Mouse (Mus musculus): ENCODE measurements at regions not wholly inside any gene's neighbourhood (a gene's known extent, or its start where the extent isn't known, plus 50 kb on each side); places are given as distances from the start of the nearest gene placed in this dataset.

DNA sequence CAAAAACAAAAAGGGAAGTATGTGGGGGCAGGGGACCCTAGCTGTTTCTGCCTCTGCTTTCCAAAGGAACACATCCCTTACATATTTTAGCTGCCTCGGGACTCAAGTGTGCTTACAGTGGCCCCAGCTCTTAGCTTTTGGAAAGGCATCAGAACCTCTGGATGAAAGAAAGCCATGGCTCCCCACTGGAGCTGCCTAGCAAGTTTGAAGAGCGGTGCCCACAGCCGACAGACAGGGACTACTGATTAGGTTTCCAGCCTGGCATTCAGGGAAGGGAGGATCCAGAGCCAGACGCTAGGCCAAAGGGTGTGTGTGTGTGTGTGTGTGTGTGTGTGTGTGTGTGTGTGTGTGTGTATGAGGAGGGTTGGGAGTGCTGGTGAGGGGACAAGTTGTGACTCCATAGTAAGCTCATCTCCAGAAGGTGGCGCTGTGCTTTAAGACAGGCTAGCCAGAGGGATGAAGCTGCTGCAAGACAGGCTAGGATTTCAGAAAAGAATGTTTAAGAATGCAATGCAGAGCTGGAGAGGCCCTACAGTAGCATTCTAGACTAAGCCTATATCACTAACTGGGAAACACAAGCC is 318.9 kb downstream of the Mycn start:
- DNase-seq (ENCODE audit: low spot score) = peak; percentile 61

DNA sequence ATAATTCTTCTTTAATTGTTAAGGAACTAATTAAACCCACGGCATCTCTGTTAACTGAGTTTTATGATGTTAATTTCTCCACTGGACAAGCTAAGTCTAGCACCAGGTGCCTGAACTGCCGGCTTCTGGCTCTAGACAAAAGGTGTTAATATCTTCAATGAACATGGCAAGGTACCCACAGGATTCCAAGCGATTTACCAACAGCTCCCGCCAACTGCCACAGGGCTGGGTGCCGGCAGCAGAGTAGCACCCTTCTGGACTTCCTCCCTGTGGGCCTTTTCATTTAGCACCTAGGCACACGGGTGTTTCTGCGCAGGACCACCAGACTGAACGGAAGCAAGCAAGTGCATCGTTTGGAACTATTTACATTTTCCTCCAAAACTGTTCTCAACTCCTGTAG is 320.2 kb downstream of the Mycn start:
- DNase-seq (ENCODE audit: low spot score) = no peak

DNA sequence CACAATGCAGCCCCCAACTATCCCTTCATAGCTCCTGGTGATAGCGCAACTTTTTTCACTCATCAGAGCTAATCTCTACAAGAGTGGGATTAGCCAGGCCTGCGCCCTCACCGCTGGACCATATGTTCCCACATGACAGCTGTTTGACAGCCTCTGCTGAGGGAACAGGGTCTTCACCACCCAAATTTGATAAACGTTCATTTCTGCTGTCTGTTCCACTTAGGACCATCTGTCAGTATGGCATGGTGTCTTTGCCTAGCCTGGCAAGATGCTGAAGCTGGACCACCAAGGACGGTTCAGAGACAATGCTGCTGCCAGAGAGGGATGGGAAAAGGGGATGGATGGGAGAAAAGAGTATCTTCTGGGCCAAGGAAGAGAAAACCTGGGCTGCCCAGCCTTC is 321.4 kb downstream of the Mycn start:
- DNase-seq (ENCODE audit: low spot score) = no peak

DNA sequence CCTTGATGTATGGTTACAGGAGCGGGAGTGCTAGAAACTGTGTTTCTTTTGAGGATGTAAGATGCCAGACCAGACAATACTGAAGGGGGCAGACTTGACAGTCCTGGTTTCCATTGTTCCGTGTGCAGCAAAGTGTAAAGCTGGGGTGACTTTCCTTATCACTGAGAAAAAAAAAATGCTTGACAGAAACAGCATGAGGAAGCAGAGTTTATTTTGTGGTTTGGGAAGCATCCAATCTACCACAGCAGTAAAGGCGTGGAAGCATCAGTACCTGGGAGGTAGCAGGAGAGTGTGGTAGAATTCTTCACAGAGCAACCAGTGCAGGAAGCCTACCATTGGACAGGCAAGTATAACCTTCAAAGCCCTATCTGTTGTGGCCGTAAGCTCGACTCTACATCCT is 322.3 kb downstream of the Mycn start:
- no peak for DNase-seq (ENCODE audit: low spot score)

DNA sequence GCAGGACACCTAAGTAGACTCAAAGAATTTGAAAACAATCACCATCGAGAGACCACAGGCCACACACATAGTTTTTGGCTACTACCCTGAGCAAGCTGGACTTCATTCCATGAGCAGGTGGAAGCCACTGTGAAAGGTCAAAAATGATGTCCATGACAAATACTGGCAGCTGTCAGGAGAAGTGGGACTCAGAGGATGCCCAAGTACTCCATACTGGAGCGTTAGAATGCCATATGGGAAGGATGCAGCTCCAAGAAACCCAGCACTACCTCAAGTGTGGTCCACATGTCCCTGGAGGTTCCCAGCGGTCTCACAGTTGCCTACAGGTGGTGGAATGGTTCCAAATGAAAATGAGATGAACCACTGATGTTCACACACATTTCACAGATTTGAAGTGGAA is 329.2 kb downstream of the Mycn start:
- no peak for DNase-seq (ENCODE audit: low spot score)

DNA sequence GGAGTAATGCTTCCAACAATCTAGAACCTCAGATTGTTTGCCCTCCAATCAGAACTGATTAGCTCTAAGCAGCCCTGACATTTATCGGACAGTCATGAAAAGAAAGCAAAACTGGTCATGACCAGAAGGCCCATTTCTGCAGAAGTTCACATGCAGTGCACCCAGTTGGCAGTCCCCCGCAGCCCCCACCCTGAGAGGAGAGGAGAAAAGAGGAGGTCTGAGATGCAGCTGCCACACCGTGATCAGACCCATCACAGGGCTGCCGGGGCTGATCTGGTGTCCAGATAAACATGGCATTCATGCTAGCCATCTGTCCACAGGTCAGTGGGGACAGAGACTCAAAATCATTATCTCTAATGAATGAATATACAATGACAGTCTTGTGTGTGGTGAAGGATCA is 330.9 kb downstream of the Mycn start:
- DNase-seq (ENCODE audit: low spot score) = no peak

DNA sequence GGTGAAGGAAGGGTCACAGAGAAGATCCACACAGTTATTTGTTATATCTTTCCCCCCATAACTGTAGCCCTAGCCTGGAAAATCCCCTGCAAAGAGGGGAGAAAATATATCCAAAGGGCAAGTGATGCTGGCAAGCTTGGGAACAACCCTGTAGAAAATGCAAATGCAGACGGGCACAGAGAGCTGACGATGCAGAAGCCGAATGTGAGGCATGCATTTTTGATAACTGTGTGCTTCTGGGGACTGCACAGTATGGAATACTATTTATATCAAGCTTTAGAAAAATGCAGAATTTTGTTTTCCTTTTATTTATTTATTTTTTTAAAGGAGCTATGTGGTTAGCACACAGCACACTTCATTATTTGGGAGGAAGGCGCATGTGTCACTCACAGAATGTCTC is 333.7 kb downstream of the Mycn start:
- no peak for DNase-seq (ENCODE audit: low spot score)

DNA sequence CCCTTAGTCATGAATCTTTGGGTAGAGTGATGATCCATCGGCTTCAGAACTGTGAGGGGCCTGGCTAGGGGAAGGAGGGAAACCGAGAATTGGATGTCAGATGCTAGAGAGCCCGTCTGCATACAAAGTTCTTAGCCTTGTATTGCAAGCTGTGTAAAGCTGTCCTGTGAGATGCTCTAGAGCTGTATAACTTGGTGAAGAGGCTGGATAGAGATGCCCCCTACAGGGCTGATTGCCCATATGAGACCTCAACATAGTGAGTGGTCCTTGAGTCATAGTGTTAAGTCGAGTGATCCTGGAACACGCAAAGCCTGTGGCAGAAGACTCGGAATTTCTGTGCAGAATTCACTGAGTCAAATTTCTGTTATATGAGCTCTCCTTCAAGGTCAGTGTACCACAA is 334.8 kb downstream of the Mycn start:
- no peak for DNase-seq (ENCODE audit: low spot score)

DNA sequence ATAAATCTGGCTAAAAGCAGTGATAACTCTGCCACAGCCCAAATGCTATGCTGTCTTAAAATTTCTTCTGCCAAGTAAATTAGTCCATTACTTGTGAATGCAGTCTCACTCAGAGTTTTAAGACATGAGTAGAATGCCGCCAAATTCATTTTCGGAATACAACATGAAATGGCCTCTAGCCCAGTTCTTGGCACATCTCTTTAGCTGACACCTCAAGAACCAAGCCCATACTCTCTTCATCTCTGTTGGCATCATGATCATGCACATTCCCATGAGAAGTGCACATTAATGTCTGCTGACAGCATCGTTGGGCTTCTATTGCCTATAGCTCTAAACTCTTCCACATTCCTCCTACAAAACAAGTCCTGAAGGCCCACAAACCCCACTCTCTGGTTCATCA is 336.2 kb downstream of the Mycn start:
- DNase-seq (ENCODE audit: low spot score) = no peak

DNA sequence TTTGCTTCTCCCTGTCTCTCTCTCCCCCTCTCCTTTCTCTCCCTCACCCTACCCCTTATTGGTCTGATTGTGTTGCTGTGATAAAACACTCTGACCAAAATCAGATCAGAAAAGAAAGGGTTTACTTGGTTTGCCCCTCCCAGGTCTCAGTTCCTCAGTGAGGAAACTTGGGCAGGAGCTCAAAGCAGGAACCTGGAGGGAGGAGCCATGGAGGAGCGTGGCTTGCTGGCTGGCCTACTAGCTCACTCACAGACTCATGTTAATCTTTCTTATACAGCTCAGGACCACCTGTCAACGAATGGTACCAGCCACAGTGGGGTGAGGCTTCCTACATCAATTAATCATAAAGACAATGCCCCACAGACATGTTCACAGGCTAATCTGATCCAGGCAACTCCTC is 339.4 kb downstream of the Fam49a start:
- DNase-seq (ENCODE audit: low spot score) = no peak

DNA sequence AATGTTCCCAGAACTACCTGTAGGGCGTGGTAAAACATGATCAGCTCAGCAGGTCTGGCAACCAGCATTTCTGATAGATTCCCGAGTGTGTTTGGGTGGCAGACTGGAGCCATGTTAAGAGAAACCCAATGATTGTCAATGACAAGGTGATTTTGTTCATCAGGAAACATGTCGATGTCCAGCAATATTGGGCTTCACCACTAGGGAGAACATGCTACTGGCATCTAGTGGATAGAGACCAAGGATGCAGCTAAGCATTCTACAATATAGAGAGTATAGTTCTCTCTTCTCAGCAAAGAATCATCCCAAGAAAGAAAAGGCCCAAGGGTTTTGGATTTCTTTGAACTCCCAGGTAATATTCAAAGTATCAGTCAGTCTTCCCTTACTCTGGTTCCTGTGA is 333.5 kb downstream of the Fam49a start:
- no peak for DNase-seq (ENCODE audit: low spot score)

DNA sequence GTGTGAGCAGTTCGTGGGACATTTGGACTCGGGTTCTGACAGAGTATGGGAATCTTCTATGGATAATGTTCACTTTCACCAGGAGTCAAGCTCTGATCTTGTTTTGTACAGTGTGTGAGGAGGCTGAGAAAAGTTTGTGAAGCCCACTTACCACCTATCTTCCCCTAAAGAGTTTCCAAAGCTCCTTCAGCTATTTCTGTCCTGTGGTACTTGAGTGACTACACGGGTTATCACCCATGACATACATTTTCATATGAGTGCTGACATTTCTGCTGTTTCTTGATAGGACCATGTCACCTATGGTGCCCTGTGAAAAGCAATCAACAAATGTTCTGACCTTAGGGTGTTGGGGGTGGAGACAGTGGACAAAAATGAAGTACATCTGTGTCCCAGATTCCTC is 332.6 kb downstream of the Fam49a start:
- no peak for DNase-seq (ENCODE audit: low spot score)

DNA sequence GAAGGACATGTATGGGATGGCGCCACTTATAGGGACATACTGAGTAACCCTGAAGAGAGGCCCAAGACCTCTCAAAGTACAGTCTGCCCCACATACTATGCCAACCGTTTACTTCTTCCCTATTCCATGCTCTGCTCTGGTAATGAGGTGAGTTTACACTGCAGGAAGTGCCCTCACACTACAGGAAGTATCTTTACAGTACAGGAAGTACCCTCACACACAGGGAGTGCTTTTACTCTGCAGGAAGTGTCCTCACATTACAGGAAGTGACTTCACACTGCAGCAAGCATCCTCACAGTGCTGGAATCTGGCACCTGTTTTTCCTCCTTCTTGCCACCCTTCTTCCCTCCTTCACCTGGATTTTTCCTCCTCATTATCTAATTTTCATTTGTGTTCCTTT is 331.4 kb downstream of the Fam49a start:
- DNase-seq (ENCODE audit: low spot score) = no peak

DNA sequence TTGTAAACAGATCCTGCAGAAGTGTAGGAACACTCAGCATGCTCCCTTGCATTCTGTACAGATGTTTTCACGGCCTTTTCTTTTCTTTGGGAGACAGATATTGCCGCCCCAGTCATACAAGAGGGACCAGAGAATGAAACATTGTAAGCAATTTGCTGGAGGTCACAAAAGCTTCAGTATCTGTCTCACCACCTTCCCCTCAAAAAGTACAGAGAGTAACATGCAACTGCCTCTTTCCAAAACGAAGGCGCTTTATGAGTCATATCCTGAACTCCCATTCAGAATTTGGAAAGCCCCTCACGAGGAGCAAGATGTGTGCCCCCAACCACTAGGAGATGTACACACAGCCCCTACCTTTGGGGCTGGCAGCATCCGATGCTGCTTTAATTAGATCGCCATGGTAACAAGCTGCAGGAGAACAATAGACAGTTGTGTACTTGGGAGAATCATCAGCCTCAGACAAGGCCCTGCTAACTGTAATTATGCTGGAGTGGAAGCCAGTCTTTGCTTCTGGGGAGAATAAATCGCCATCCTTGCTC is 328.9 kb downstream of the Fam49a start:
- peak; percentile 5 for DNase-seq (ENCODE audit: low spot score)

DNA sequence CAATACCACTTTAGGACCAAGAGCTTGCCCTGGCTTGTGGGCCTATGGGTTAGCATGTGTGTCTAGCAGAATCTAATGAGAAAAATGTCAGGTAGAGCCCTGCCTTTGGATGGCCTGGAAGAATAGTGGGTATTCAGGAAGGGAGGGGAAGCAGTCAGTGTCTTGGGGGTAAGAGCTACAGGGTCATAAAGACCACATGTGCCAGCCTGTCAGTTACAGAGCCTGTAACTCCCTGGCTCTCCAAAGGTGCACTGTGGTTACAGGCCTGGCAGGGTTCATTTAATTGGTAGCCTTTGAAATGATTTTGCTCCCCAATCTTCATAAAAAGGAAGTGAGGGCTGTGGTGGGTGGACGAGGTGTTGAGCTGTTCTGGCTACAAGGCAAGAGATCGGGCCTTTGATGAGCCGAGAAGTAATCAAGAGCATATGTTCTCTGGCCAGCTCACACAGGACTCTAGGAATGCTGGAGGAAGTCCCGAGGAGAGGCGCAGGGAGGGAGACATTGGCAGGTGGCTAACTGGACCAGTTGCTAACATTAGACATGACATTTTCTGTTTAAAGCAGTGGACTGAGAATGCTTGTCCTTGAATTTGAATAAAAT is 326.9 kb downstream of the Fam49a start:
- no peak for DNase-seq (ENCODE audit: low spot score)

DNA sequence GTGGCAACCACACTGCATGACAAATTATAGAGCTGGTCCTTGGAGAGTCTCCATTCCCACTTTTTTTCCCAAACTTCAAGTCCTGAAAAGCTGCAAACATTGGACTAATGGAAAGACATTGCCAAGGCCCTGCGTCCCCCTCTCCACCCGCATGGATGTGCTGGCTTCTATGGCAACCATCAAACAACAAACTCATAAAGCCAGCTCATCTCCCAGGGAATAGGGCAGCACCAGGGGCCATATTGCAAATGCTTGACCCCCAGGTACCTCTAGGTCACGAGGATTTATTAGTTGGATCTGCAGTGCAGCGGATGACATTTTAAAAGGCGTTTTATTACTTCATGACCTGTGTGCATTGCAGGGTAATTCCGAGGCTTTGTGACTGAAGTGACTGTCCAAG is 324.5 kb downstream of the Fam49a start:
- DNase-seq (ENCODE audit: low spot score) = no peak

DNA sequence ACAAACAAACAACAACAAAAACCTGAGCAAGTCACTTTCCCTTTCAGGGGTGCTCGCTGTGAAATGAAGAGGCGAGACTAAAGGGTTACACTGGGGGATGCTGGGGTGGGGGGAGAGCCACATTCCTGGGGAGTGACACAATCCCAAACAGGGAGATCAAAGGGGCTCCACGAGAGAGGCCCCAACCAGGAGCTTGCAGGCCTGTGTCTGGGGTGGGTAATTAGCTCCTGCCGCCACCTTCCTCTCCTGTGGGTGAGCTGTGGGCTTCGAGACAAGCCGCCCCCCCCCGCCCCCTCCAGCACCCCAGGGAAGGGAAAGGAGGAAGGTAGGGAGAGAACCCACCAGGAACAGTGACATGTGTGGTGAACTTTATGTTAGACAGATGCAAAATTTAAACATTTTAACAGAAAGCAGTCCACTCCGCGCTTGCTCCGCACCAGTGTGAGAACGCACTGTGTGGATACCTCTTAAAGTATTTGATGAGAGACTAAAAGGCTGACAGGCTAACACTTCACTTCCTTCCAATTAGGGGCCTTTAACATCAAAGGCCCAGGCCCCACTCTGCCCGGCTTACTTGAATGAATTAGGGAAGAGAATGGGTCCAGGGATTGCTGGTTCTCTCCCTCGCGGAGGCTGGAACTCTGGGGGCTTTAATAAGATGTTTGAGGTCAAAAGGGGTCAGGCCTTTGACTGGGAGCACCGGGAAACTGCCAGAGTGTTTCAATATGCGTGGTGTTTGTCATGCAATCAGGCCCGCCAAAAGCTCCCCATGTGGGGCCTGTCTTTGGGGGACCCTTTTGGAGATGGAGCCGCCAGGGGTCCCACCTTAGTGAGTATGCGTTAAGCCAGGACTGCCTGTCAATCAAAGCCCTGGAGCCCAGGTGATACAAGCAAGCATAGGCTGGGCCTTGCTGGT is 319.6 kb downstream of the Fam49a start:
- no peak for DNase-seq (ENCODE audit: low spot score)

DNA sequence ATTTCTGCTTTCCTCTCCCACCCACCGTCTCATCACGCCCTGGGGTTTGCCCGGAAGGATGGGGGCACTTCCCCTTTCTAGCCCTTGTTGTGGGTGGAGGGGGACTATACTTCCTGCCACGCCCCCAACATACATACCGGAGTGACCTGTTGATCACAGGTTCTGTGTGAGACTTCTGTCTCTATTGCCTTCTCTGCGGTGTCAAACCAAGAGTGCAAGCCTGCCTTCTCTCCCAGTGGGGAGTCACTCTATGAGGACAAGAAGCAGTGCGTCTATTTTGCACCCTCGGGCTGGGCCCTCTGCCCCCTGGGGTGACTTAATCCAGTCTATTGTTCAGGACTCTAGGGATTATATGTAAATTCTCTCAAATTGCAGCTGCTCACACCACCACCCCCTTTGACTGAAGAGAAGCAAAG is 318.8 kb downstream of the Fam49a start:
- DNase-seq (ENCODE audit: low spot score) = no peak

DNA sequence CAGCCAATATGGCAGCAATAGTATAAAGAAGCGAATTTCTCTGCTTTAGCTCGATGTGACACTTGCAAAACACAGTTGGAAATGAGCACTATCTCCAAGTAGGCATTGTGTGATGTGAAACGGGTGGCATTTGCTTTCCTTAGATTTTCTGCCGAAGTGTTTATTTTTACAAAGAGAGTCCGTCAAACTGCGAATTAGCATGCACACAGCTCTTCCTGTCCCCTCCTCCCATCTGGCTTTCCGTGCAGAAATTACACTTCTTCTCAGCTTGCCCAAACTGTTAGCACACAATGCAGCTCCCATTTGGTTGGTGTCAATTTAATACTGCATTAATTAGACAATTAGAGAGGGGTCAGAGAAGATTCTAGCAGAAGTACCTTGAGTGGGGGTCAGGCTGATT is 316.3 kb downstream of the Fam49a start:
- DNase-seq (ENCODE audit: low spot score) = no peak

DNA sequence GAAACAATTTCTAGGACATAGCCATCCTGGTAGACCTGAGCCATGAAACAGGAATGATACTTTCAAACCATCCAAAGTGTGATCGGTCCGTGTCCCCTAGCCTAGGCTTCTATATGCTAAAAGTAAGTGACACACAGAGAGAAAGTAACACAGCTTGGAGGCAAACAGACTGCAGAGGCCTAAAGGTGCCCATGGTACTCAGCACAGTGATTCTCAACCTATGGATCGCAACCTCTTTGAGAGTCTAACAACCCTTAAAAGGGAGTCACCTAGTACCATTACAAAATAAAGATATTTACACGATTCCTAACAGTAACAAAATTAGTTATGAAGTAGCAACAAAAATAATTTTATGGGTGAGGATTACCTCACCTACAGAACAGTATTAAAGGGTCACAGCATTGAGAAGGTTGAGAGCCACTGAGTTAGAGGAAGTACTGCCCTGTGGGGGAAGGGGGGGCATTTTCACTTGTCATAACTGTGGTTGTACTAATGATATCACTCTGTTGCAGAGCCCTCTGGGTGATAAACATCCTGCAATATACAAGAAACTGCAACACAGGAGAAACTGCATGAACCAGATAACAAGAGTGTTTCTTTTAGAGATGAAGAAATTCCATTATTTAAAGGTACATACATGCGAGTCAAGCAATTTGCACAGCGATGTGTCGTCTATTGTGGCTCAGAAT is 308.8 kb downstream of the Fam49a start:
- no peak for DNase-seq (ENCODE audit: low spot score)

DNA sequence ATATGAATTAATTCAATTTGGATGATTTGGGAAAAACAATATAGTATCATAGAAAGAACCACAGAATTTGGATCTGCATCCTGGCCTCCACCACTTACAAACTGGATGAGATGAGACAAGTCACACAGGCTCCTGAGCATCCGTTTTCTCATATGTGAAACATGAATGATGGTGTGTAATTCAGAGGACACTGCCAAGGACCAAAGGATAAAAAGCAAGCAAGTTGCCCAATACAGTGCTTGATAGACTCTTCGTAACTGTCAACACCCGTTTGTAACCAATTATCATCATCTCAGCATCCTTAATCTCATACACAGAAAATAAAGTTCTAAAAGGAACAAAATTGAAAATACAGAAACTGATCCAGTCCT is 305.8 kb downstream of the Fam49a start:
- no peak for DNase-seq (ENCODE audit: low spot score)

DNA sequence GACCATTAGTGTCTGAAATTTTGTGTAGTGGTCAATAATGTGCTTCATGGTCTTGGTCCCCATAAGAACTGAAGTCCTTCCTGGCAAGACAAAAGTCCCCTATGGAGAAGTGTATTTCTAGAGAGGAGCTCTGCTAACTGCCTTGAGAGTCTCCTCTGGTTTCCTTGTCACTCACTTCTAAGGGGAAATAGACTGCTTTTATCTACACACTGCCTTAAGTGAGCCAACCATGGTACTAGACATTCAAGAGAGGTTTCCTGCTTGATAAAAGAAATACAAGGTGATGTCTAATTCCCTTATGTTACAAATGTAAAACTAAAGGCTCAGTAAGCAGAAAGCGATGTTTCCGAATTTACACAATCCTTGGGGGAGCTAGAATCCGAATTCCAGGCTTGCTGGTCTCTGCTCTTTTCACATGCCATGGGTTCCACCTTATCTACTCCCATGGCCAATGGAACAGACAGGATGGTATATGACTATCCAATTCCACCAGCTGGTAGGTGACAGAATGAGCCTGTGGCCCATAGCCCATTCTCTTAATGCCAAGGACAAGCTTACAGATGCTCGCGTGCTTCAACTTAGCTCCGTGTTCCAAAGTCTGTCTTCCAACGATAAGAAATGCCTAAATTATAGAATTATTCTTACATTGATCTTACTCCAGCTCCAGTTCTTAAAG is 305.3 kb downstream of the Fam49a start:
- no peak for DNase-seq (ENCODE audit: low spot score)

All from testis, postnatal 14 days (tissue).